Mouse (Mus musculus) kidney, postnatal 0 days (tissue): ENCODE data around the gene F2rl1. TPM values are rescaled to one million over a fixed set of nuclear protein-coding genes. Genes with fewer than 3 reads are reported as not detected.

Experiments used
- ATAC-seq: fragments of 200-750 bp; cut with Nextera tagmentation; replicated peaks from 2 replicates; pipeline ENCODE4 v1.8.0; 2017; ENCODE audit warnings: low read depth, moderate number of reproducible peaks, moderate TSS enrichment, moderate library complexity; ENCODE audit not compliant: low FRiP score
- DNase-seq: peaks from one replicate; pipeline ENCODE4 v3.0.0-alpha.2; 2016; ENCODE audit warnings: low spot score
- H3K27ac ChIP-seq: fragments of 300-500 bp; sonication (generic); 2 replicates; pipeline ENCODE4 v1.5.1; 2014; ENCODE audit warnings: mild to moderate bottlenecking
- H3K27me3 ChIP-seq: fragments of 300-500 bp; sonication (generic); 2 replicates; pipeline ENCODE4 v1.6.1; 2014; ENCODE audit warnings: low read length, mixed read lengths; ENCODE audit not compliant: insufficient read depth
- H3K36me3 ChIP-seq: fragments of 300-500 bp; sonication (generic); 2 replicates; pipeline ENCODE4 v1.6.1; 2014; ENCODE audit warnings: low read length, mixed read lengths; ENCODE audit not compliant: insufficient read depth
- H3K4me1 ChIP-seq: fragments of 300-500 bp; sonication (generic); replicated peaks from 2 replicates; pipeline ENCODE4 v1.6.1; 2014; ENCODE audit warnings: antibody characterized with exemption, low read length, mixed read lengths; ENCODE audit not compliant: insufficient read depth
- H3K4me2 ChIP-seq: fragments of 300-500 bp; sonication (generic); 2 replicates; pipeline ENCODE4 v1.6.1; 2014; ENCODE audit warnings: mild to moderate bottlenecking, low read length, moderate library complexity, mixed read lengths
- H3K4me3 ChIP-seq: fragments of 300-500 bp; sonication (generic); replicated peaks from 2 replicates; pipeline ENCODE4 v1.5.1; 2014; ENCODE audit warnings: low read depth, low read length
- H3K9ac ChIP-seq: fragments of 300-500 bp; sonication (generic); 2 replicates; pipeline ENCODE4 v1.6.1; 2014; ENCODE audit warnings: low read depth, low read length
- H3K9me3 ChIP-seq: fragments of 300-500 bp; sonication (generic); replicated peaks from 2 replicates; pipeline ENCODE4 v1.6.1; 2016; ENCODE audit warnings: low read length, inconsistent platforms, mixed read lengths
- CTCF ChIP-seq: IDR thresholded peaks from 2 replicates; pipeline ENCODE4 v1.5.1; 2016; ENCODE audit warnings: antibody characterized with exemption, low read depth, mild to moderate bottlenecking, moderate library complexity
- WGBS: fragments of 180-500 bp; shearing (Covaris S2); extraction: QIAGEN DNeasy Blood & Tissue Kit; methylation state at CpG from one replicate; pipeline ENCODE4 v1.1.7; 2014; 5-methylcytosine and 5-hydroxymethylcytosine counted together
- polyA plus RNA-seq: library from polyadenylated mRNA; unstranded; fragments of >200 nt; fragmentation: Nextera tagmentation; extraction: Ambion mirVana; gene quantifications from 2 replicates; pipeline ENCODE4 v1.2.1, GENCODE M21; 2015

Gene F2rl1
- polyA plus RNA-seq, 1 experiment from 2014 or later: 10.4 TPM

DNA sequence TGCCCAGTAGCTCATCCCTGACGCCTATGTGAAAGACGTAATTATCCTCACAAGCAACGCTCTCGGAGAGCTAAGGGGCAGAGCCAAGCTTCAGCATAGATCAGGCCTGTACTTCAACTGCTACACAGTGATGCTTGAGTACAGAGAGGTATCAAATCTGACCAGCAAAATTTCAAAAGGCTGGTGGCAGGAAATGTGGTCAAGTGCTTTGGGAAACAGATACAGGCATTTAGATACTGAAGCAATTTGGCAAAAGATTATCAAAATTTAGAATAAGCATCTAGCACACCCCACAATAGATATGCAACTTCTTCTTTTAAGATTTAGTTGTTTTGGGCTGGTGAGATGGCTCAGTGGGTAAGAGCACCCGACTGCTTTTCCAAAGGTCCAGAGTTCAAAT, 15.0 kb downstream of the F2rl1 start:
- H3K36me3 ChIP-seq: no peaks in the 10 kb centered on the region
- WGBS: 88% methylated on average over 5 of the region's 5 CpGs
- no peak for TF ChIP-seq CTCF
- ATAC-seq: no peak
- H3K27ac ChIP-seq: no peak overlapping the region
- no peak for DNase-seq
- no peaks in the 10 kb centered on the region for H3K4me1 ChIP-seq
- no peak overlapping the region for H3K4me3 ChIP-seq
- H3K27me3 ChIP-seq: no peaks in the 10 kb centered on the region
- H3K9me3 ChIP-seq: no peaks in the 10 kb centered on the region
- no peak overlapping the region for H3K4me2 ChIP-seq
- H3K9ac ChIP-seq: no peak overlapping the region

DNA sequence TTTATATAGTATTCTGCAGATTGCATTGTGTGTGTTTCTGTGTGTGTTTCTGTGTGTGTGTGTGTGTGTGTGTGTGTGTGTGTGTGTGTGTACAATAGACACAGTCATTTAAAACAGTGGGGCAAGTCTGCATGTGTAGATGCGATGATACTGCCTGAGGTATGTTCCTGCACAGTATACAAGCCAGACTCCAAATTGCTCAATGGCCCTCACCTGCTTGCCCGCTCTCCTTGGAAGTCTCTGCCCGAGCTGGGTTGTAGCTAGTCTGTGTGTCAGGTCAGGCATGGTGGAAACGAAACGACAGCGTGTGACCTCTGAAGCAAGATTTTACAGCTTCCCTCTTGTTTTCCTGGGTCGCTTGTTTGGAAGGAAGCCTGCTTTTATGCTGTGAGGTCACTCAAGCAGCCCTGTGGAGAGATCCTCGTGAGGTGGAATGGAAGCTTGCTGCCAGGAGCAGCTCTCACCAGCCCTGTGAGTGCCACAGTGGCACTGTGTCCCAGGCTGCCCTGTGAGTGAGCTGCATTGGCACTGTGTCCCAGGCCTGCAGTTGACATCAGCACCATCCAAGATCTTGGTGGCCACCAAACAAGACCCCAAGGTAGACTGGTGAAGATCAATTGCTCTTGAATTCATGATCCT, 21.6 kb downstream of the F2rl1 start:
- TF ChIP-seq CTCF: no peak

DNA sequence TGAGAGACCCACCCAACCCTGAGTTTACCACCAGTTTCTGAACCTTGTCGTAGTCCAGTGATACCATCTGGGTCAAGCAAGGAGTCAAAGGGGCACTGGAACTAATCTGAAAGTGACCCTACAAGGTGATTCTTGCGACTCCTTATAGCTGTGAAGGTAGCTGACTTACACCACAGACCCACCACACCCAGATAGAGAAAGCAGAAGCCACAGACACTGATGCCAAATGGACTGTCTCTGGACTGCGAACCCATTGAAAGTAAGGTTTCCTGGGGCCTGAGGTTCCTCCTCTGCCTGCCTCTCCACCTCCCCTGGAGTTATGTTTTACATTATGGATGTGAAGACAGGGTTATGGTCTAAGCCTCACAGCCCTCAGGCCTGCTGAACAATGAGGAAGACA, 28.4 kb downstream of the F2rl1 start:
- no peak overlapping the region for H3K4me2 ChIP-seq
- DNase-seq (no peak), ATAC-seq (no peak)
- H3K9ac ChIP-seq: no peak overlapping the region
- no peak overlapping the region for H3K27ac ChIP-seq
- H3K4me3 ChIP-seq: no peak overlapping the region
- WGBS: 92% methylated on average over 3 of the region's 3 CpGs
- H3K9me3 ChIP-seq: no peaks in the 10 kb centered on the region
- H3K4me1 ChIP-seq: no peaks in the 10 kb centered on the region
- no peak for TF ChIP-seq CTCF
- no peaks in the 10 kb centered on the region for H3K27me3 ChIP-seq
- no peaks in the 10 kb centered on the region for H3K36me3 ChIP-seq

More for the DNA sequence above, 21.6 kb downstream of the F2rl1 start:
- Histone ChIP-seq H3K4me1 (no peaks in the 10 kb centered on the region), H3K4me2 (no peak overlapping the region), H3K9me3 (no peaks in the 10 kb centered on the region), H3K4me3 (no peak overlapping the region), H3K27ac (no peak overlapping the region), H3K27me3 (no peaks in the 10 kb centered on the region), H3K36me3 (no peaks in the 10 kb centered on the region), H3K9ac (no peak overlapping the region)
- no peak for DNase-seq
- 53% methylated on average over 8 of the region's 8 CpGs for WGBS
- no peak for ATAC-seq

DNA sequence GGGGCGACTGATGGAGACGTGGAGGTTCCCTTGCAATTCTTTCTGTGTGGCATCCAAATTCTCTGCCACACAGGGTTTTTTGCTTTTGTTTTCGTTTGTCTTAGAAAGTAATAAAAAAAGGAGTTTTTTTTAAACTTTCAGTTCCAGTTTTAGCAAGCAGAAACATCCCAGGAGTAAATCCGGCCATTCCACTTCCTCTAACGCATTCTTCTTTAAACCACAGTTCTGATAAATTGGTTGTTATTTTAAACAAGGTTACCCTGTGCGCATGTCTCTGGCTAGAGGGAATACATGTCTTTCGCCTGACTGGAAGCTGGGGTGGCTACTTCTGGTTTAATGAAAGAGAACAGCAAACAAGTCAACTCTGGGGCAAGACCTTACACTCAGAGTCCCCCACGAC, 30.2 kb downstream of the F2rl1 start:
- Histone ChIP-seq H3K4me3 (no peak overlapping the region), H3K27ac (0 out of 2 replicates have a peak overlapping the region, but pooled peaks have one; percentile 5), H3K9ac (no peak overlapping the region), H3K36me3 (no peaks in the 10 kb centered on the region), H3K4me1 (no peaks in the 10 kb centered on the region), H3K4me2 (no peak overlapping the region), H3K9me3 (no peaks in the 10 kb centered on the region), H3K27me3 (no peaks in the 10 kb centered on the region)
- no peak for TF ChIP-seq CTCF
- 45% methylated on average over 8 of the region's 8 CpGs for WGBS
- ATAC-seq (no peak), DNase-seq (peak; percentile 57)

DNA sequence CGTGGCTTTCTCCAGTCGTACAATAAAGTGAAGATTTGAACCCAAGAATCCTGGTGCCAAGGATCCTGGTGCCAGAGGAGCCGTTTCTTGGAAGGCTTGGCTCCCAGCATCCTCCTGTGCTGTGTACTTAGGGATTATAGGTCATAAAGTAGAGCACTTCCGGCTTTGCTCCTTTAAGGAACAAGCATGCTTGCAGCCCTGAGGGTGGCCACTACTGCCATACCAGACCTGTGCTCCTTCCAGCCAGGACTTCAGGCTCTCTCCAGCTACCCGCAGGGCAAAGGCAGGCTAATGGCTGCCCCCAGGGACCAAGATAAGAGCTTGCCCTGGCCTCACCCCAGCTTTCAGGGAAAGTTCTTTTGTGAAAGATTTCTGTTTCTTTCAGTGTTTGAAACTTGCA, 31.7 kb downstream of the F2rl1 start:
- Histone ChIP-seq H3K4me1 (no peaks in the 10 kb centered on the region), H3K4me2 (no peak overlapping the region), H3K9me3 (no peaks in the 10 kb centered on the region), H3K36me3 (no peaks in the 10 kb centered on the region), H3K9ac (no peak overlapping the region), H3K27ac (no peak overlapping the region), H3K27me3 (no peaks in the 10 kb centered on the region), H3K4me3 (no peak overlapping the region)
- DNase-seq (no peak), ATAC-seq (no peak)
- no peak for TF ChIP-seq CTCF
- 61% methylated on average over 5 of the region's 5 CpGs for WGBS

DNA sequence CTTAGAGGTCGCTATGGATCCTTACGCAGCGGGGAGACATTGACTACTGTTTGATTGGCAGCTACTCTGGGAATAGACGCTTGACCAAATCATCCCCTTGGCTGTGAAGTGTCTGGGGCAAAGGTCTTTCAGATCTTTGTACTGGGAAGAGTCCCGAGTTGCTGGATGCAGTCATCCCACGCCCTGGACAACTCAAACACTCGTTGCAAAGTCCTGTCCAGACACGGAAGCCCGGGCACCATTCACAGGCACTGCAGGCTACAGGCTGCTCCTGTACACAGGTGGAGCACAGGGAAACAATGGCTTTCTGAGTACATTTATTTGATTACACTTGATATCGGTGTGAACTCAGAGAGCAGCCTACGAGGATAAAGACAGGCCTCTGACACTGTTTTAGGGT, 33.7 kb downstream of the F2rl1 start:
- DNase-seq (no peak), ATAC-seq (0 out of 2 replicates have a peak, but pooled peaks have one; percentile 13)
- Histone ChIP-seq H3K4me1 (no peaks in the 10 kb centered on the region), H3K9ac (no peak overlapping the region), H3K4me3 (no peak overlapping the region), H3K4me2 (no peak overlapping the region), H3K36me3 (no peaks in the 10 kb centered on the region), H3K9me3 (no peaks in the 10 kb centered on the region), H3K27ac (no peak overlapping the region), H3K27me3 (no peaks in the 10 kb centered on the region)
- TF ChIP-seq CTCF: no peak
- WGBS: 70% methylated on average over 11 of the region's 11 CpGs

DNA sequence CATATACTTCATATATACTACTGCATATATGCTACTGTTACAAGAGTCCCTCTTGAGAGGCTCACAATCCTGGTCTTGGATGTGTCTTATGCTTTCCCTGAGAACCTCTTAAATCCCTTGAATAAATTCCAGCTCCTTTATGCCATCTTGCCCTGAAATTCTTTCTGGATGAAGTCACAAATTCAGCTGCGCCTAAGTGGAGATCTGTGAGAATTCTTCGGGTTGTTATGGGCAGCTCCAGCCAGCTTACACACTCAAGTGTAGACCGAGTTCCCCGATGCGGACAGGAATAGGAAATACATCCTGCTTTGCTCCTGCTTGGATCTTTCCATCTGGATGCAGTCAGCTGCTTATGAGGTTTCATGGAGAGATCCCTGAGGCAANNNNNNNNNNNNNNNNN, 40.4 kb downstream of the F2rl1 start:
- TF ChIP-seq CTCF: no peak
- H3K4me3 ChIP-seq: no peak overlapping the region
- H3K4me1 ChIP-seq: no peaks in the 10 kb centered on the region
- WGBS: 36% methylated on average over 5 of the region's 5 CpGs
- no peak overlapping the region for H3K4me2 ChIP-seq
- no peak overlapping the region for H3K9ac ChIP-seq
- H3K27me3 ChIP-seq: no peaks in the 10 kb centered on the region
- H3K27ac ChIP-seq: no peak overlapping the region
- DNase-seq (peak; percentile 22), ATAC-seq (no peak)
- no peaks in the 10 kb centered on the region for H3K36me3 ChIP-seq
- H3K9me3 ChIP-seq: no peaks in the 10 kb centered on the region
